Mouse (Mus musculus): ENCODE measurements around the gene 4930503E14Rik. TPM values are rescaled to one million over a fixed set of nuclear protein-coding genes. Genes with fewer than 3 reads are reported as not detected.
"Not testable (repeated sequence)": the region's sequence is repeated elsewhere in the genome, so short reads cannot be mapped to it uniquely, and the experiment has no call there.

4930503E14Rik gene
- not detected in 2 replicates for polyA plus RNA-seq (2016; fragmentation: Nextera tagmentation; extraction: Ambion mirVana)

- H3K36me3 ChIP-seq; H3K4me1 ChIP-seq; H3K4me3 ChIP-seq; H3K27me3 ChIP-seq (ENCODE audit: insufficient read depth, poor library complexity, severe bottlenecking); H3K9me3 ChIP-seq; H3K27ac ChIP-seq; DNase-seq (ENCODE audit: low spot score): not testable (repeated sequence)
- 80% methylated on average over 3 of the region's 3 CpGs for WGBS
Measured at GRCm38 (mm10) chr14:44213154-44213553, at the start of gene 4930503E14Rik. TSS of gene 4930503E14Rik (minus strand) at chr14:44213254.

- 88% methylated on average over 16 of the region's 16 CpGs for WGBS
- Histone ChIP-seq H3K4me1 (no peaks in the 10 kb centered on the region), H3K27ac (no peak overlapping the region), H3K27me3 (ENCODE audit: insufficient read depth, poor library complexity, severe bottlenecking) (no peaks in the 10 kb centered on the region), H3K4me3 (no peak overlapping the region), H3K9me3 (peaks cover 4% of the 10 kb centered on the region; the same call in 1 of the 2 replicates), H3K36me3 (no peaks in the 10 kb centered on the region)
- peak; percentile 66 for DNase-seq (ENCODE audit: low spot score)
Measured at GRCm38 (mm10) chr14:44248039-44248438, 35.0 kb upstream of the 4930503E14Rik start.

- not testable (repeated sequence) for H3K36me3 ChIP-seq; H3K27ac ChIP-seq; H3K4me3 ChIP-seq; H3K9me3 ChIP-seq; H3K27me3 ChIP-seq (ENCODE audit: insufficient read depth, poor library complexity, severe bottlenecking); H3K4me1 ChIP-seq; DNase-seq (ENCODE audit: low spot score)
- 64% methylated on average over 3 of the region's 3 CpGs for WGBS
Measured at GRCm38 (mm10) chr14:44197361-44197760, 15.7 kb downstream of the 4930503E14Rik start, which contains the start of gene Gm8212. TSS of gene Gm8212 (plus strand) at chr14:44197661.

- not testable (repeated sequence) for H3K9me3 ChIP-seq; H3K4me1 ChIP-seq; DNase-seq (ENCODE audit: low spot score); H3K27me3 ChIP-seq (ENCODE audit: insufficient read depth, poor library complexity, severe bottlenecking); H3K36me3 ChIP-seq; H3K4me3 ChIP-seq; H3K27ac ChIP-seq
- 81% methylated on average over 4 of the region's 4 CpGs for WGBS
Measured at GRCm38 (mm10) chr14:44123551-44123950, 89.5 kb downstream of the 4930503E14Rik start, which contains the start of gene Gm3327. TSS of gene Gm3327 (plus strand) at chr14:44123851.

Other genes starting within 250 kb of the 4930503E14Rik start
- gene Ang6, start 211.0 kb downstream of the 4930503E14Rik start, polyA plus RNA-seq (2016; fragmentation: Nextera tagmentation; extraction: Ambion mirVana), result not detected in 2 replicates
- gene Ear2, start 110.6 kb downstream of the 4930503E14Rik start, polyA plus RNA-seq (2016; fragmentation: Nextera tagmentation; extraction: Ambion mirVana), result not detected in 2 replicates
- not detected in 2 replicates for gene Gm3327, start 89.4 kb downstream of the 4930503E14Rik start, polyA plus RNA-seq (2016; fragmentation: Nextera tagmentation; extraction: Ambion mirVana)
- not detected in 2 replicates for gene Gm8212, start 15.6 kb downstream of the 4930503E14Rik start, polyA plus RNA-seq (2016; fragmentation: Nextera tagmentation; extraction: Ambion mirVana)
- gene Gm8220, start 72.3 kb upstream of the 4930503E14Rik start, polyA plus RNA-seq (2016; fragmentation: Nextera tagmentation; extraction: Ambion mirVana), result not detected in 2 replicates
- not detected in 2 replicates for gene Gm5930, start 125.3 kb upstream of the 4930503E14Rik start, polyA plus RNA-seq (2016; fragmentation: Nextera tagmentation; extraction: Ambion mirVana)
- not detected in 2 replicates for gene Gm8229, start 152.1 kb upstream of the 4930503E14Rik start, polyA plus RNA-seq (2016; fragmentation: Nextera tagmentation; extraction: Ambion mirVana)
- not detected in 2 replicates for gene Gm3371, start 197.4 kb upstream of the 4930503E14Rik start, polyA plus RNA-seq (2016; fragmentation: Nextera tagmentation; extraction: Ambion mirVana)
- gene Gm8232, start 220.4 kb upstream of the 4930503E14Rik start, polyA plus RNA-seq (2016; fragmentation: Nextera tagmentation; extraction: Ambion mirVana), result not detected in 2 replicates

Measured in heart, embryonic 10.5 days (tissue).